Mouse (Mus musculus) neutrophil, adult 5-6 weeks (primary cell): Measurements from ENCODE around the gene Ccl22. TPM values are rescaled to one million over a fixed set of nuclear protein-coding genes. Genes with fewer than 3 reads are reported as not detected.
A peak's percentile ranks its signal among the peaks of the same experiment; 100 is the strongest.

ENCODE experiments used
- ATAC-seq: fragments of 151-379, 151-347 bp; 2 replicates; pipeline ENCODE4 v1.8.0; 2017; ENCODE audit warnings: mild to moderate bottlenecking, moderate TSS enrichment; ENCODE audit not compliant: insufficient number of reproducible peaks, poor library complexity, low FRiP score, severe bottlenecking; ENCODE audit errors: extremely low read depth
- total RNA-seq: library from RNA; stranded (forward); fragments of 200-1000 nt; gene quantifications from 2 replicates; pipeline ENCODE4 v1.2.3, GENCODE M21; 2017

Ccl22 gene
- total RNA-seq, 1 experiment from 2014 or later: not detected

- ATAC-seq: no peak
Observed at GRCm38 (mm10) chr8:94773700-94774171, 28.3 kb downstream of the Ccl22 start.

- ATAC-seq: no peak
Observed at GRCm38 (mm10) chr8:94774601-94775000, 29.2 kb downstream of the Ccl22 start.

- ATAC-seq: no peak
Observed at GRCm38 (mm10) chr8:94776346-94776745, 31.0 kb downstream of the Ccl22 start.

GRCm38 (mm10) chr8:94778036-94778435 is 32.6 kb downstream of the Ccl22 start:
- no peak for ATAC-seq

- no peak for ATAC-seq
Observed at GRCm38 (mm10) chr8:94778473-94778872, 33.1 kb downstream of the Ccl22 start.

GRCm38 (mm10) chr8:94778895-94779533 is 33.6 kb downstream of the Ccl22 start:
- peak; percentile 13; the same call in 1 of the 2 replicates for ATAC-seq

GRCm38 (mm10) chr8:94779534-94780294 is 34.3 kb downstream of the Ccl22 start:
- no peak for ATAC-seq

- no peak for ATAC-seq
Observed at GRCm38 (mm10) chr8:94780491-94781154, 35.2 kb downstream of the Ccl22 start.

GRCm38 (mm10) chr8:94781155-94781837 is 35.9 kb downstream of the Ccl22 start:
- no peak for ATAC-seq

GRCm38 (mm10) chr8:94781838-94782235 is 36.4 kb downstream of the Ccl22 start:
- ATAC-seq: no peak

GRCm38 (mm10) chr8:94783890-94784289 is 38.5 kb downstream of the Ccl22 start:
- ATAC-seq: no peak

GRCm38 (mm10) chr8:94785247-94785985 is 40.0 kb downstream of the Ccl22 start:
- no peak for ATAC-seq

GRCm38 (mm10) chr8:94785995-94786595 is 40.7 kb downstream of the Ccl22 start:
- no peak for ATAC-seq

GRCm38 (mm10) chr8:94787524-94788501 is 42.4 kb downstream of the Ccl22 start:
- ATAC-seq: no peak; the same call in 1 of the 2 replicates

- no peak for ATAC-seq
Observed at GRCm38 (mm10) chr8:94789256-94789955, 44.0 kb downstream of the Ccl22 start.

- no peak for ATAC-seq
Observed at GRCm38 (mm10) chr8:94794368-94794767, 49.0 kb downstream of the Ccl22 start.

GRCm38 (mm10) chr8:94794782-94795181 is 49.4 kb downstream of the Ccl22 start:
- ATAC-seq: no peak
